Mouse (Mus musculus) bone marrow, adult 2 months (tissue): ENCODE measurements at regions not wholly inside any gene's neighbourhood (a gene's known extent, or its start where the extent isn't known, plus 50 kb on each side); places are given as distances from the start of the nearest gene placed in this dataset.
"Not testable (repeated sequence)": the region's sequence is repeated elsewhere in the genome, so short reads cannot be mapped to it uniquely, and the experiment has no call there.

Source experiments
- CTCF ChIP-seq: fragments of 200-500 bp; IDR thresholded peaks from 2 replicates; pipeline ENCODE4 v1.5.1; 2011; ENCODE audit warnings: low read length, control low read depth; ENCODE audit not compliant: control insufficient read depth, insufficient read depth
- POLR2A ChIP-seq: fragments of 200-500 bp; IDR thresholded peaks from 2 replicates; pipeline ENCODE4 v1.6.1; 2011; ENCODE audit warnings: low read depth, mild to moderate bottlenecking, control low read depth, low read length, borderline replicate concordance; ENCODE audit not compliant: control insufficient read depth

- not testable (repeated sequence) for TF ChIP-seq POLR2A, CTCF
Measured at GRCm38 (mm10) chr8:20524539-20524938, 90.2 kb upstream of the Gm21119 start.
